Mouse (Mus musculus): Measurements from ENCODE around the gene Zfp839.

DNA sequence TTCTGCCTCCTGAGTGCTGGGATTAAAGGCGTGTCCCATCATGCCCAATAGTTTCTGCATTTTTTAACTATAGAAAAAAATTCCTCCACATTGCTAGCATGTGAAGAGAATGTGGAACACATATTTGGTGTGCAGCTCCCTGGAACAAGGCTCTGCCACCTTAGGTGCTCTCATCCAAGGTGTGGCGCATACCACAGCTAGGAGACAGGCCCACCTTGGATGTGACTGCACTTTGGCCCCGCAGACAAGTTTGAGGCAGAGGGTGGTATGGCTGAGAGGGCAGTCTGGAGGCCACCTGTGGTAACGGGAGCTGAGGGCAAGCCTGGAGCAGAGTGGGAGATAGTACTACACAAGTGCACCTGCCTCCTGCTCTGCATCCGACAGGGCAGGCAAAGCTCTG is 41.2 kb upstream of the Zfp839 start:
- TF ChIP-seq POLR2A (IDR thresholded peaks at IDR 0.05; ENCODE audit: insufficient read depth, low read depth, low read length), result no peak
- TF ChIP-seq EP300 (IDR thresholded peaks at IDR 0.05; ENCODE audit: insufficient read depth, low read depth, low read length), result no peak
- no peak for TF ChIP-seq CTCF (IDR thresholded peaks at IDR 0.05)

Measured in heart, adult 2 months (tissue).